Mouse (Mus musculus) T-helper 2 cell (primary cell): ENCODE results near the gene Scrn3.

Experiments
- in situ Hi-C: fragments of 300-600 bp; cut with MboI, MseI; formaldehyde crosslinking; loops from one replicate; pipeline ENCODE4 v1.15.1; 2025; ENCODE audit warnings: high pct_unique_total_duplicates

Scrn3 gene

DNA sequence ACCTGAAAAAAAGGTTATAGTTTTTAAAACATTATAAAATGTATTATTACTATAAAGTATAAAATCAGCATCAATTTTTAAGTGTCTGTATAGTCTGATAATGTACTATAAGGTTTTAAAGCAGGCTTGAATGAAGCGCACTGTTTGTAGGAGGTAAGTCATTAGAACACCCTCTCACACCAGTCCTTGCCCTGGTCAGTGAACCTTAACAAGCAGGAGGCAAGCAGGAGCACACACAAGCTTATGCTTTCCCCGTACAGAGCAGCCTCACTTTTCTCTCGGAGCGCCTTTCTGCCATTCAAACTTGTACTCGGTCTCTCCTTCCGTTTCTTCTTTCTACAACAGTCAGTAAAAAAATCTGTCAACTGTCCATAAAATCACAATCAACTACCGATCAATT, 6.4 kb upstream of the Scrn3 start:
- in situ Hi-C loops = no loop called here

DNA sequence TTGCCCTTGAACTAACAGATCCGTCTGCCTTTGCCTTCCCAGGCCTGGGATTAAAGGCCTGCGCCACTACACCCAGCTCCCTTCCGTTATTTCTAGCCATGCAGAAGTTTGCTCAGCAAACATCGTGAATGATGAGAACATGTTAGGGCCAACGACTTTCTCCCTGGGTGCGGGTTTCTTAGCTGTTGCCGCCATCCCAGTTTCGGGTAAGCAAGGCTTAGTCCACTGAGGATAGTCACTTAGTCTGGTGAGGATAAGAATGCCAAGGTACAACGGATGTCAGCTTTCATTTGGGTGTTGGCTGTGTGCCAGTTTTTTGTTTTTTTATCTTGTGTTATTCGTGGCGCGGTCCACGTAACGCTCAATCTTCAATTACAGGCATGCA, 708 bp downstream of the Scrn3 start:
- in situ Hi-C loops = loop anchor here (5.0 kb wide), 1 partner anchor 74 kb away; the partner anchor contains the start of gene Gpr155

DNA sequence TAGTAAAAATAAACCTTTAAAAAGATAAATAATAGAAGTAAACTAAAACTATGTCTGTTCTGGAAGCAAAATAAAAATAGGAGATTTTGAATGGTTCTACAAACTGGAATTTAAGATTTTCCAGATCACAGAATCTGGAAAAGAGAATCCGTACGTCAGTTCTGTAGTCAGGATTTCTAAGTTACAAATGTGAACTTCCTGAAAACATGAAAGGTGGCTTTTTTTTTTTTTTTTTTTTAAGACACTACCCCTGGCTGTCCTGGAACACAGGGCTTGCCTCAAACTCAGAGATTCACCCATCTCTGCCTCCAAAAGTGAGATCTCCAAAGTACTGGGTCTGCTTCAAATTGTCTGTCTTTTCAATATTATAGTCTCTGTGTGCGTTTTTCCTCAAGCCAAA, 1.9 kb downstream of the Scrn3 start:
- in situ Hi-C loops = loop anchor here (5.0 kb wide), 1 partner anchor 73 kb away; the partner anchor contains the start of gene Gpr155

DNA sequence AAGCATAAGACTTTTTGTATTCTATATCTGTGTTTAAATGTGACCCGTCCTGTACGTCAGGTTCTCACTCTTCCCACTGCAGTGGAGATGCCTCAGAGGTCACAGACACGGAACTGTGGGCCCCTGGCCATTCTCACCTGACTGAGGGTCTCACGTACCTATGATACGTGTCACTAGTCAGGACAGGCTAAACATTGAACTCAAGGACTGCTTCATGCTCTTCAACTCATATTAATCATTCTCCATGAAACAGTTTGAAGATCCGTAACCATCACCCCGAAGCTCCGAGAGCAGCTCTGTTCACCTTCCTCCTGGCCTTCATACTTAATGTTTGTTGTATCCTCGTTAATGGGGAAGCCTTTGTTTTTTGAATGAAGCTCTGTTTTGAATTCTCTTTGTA, 5.0 kb downstream of the Scrn3 start:
- in situ Hi-C loops = no loop called here

DNA sequence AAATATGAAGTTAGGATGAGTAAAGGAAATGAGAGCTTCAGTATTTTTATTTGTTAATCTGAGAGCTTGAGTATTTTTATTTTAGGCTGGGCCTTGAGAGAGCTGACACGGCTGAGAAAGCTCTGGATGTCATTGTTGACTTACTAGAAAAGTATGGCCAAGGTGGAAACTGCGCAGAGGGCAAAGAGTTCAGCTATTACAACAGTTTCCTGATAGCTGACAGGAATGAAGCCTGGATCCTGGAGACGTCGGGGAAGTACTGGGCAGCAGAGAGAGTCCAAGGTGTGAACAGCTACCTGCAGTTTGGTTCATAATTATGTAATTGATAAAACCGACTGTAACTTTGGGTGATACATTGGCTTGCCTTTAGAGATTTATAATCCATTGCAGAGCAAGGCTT, 6.8 kb downstream of the Scrn3 start:
- in situ Hi-C loops = no loop called here

DNA sequence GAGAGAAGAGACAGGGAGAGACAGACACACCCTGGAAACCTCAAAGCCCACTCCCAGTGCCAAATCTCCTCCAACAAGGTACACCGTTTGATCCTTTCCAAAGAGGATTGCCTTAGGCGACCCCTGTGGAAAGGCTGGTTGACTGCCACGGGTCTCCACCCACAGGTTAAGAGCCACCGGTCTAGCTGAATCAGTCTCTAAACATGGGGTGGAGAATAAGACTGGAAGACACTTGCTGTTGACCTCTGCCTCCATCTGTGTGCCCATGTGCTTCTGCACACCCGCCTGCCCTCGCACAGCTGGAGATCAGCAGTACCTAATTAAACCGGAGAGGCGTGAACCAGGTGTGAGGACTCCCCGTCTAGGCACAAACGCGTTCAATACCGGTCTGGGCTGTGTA, 10.6 kb downstream of the Scrn3 start:
- in situ Hi-C loops = no loop called here

DNA sequence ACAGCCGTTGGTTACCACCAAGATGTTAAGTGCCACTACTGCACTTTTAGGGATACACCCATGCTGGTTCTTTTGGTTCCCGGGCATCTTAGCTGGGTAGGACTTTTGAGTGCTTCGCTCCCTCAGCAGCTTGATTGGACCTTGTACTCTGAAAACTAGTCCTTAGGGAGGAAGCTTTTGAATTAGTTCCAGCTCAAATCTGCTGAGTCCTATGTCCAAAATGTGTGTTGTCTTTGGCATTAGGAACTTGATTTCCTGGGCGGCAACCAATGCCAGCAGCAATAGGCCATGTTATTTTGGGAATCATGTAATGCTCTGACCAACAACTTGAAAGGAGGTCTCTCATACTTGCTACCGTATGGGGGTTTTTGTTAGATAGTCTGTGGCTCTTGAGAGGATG, 13.5 kb downstream of the Scrn3 start:
- in situ Hi-C loops = no loop called here

DNA sequence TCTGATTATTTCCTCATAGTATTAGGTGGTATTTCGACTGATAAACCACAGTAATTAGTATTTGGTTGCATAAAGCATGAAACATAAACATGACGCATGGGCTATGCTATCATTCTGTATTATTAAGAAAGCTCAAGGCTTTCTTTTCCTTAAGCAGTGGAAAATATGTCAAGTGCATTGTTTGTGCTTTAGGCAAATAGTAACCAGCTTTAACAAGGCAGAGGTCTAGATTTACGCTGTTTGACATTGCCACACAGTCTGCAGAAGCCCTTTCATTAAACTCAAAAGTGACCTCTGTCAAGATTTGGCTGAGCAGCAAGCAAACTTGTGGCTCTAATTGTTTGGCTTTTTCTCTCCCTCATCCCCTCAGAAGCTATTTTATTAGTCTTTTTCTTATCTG, 23.5 kb downstream of the Scrn3 start:
- in situ Hi-C loops = no loop called here

DNA sequence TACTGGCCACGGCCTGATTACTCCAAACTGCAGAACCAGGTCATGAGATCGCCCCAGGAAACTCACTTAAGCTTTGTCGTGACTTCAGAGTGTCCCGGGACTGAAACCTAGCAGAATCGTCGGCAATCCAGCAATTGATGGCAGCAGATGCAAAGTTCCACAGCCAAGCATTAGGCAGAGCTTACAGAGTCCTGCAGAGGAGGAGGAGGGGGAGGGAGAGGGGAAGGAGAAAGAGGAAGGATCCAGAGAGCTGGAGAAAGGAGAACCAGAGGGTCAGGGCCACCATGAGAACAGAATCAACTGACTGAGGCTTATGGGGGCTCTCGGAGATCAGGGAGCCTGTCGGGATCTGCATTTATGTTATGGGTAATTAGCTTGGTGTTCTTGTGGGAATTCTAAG, 26.0 kb downstream of the Scrn3 start:
- in situ Hi-C loops = no loop called here

DNA sequence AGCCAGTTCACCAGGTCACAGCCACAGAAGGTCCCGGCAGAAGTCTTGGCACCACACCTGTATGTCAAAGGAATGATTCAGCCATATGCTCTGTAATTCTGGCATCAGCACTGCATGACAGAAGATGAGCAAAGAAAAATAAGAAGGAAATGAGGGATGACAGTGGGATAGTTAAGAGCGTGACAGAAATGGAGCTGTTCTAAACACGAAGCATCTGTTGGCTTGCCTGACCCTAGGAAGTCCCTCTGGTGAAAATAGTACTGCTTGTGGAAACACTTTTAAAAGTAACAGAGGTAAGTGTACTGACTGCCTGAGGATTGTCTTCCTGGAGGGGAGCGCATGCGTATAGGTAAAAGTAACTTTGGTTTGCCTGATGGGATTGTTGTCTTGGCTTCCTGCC, 31.3 kb downstream of the Scrn3 start:
- in situ Hi-C loops = no loop called here

DNA sequence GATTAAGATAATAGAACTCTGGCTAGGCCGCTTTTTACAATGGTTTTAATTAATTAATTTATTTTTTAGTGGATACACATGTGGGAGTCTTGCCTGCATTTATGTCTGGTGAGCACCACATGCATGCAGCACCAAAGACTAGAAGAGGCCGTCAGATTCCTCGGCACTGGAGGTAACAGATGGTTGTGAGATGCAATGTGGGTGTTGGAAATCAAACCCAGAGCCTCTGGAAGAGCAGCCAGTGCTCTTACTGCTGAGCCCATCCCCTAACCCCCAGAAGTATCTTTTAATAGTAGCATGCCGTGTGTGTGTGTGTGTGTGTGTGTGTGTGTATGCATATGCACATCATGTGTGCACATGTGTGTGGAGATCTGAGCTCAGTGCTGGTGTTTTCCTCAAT, 32.8 kb downstream of the Scrn3 start:
- in situ Hi-C loops = no loop called here

DNA sequence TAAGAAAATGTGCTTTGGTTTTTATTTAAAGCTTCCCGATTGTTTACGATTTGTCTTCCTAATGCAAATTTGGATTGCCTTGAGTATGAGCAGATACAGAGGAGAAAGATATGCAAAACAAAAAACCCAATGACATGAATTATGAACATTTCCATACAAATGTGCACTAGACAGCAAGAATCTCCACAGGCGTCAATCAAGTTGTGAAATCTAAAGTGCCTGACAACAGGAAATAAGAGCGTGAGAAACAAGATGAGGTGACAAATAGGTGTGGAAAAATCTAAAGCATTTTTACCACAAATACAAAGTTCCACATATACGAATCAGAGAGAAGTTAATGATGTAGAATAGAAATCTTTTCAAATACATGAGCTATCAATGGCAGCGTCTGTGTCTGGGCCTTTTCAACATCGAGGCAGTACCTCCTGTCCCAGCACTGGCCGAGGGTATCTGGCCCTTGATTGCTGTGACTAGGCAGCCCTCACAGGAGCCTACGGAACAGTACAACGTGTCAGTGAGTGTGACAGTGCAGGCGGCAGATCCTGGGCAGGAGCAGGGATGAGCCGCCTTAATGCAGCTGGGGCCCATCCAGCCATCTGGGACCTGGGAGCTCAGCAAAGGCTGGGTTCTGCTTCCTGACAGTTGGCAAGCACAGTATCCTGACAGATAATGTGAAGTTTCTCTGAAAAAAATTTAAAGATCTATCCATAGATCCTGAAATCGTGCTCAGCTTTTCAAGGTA, 34.1 kb downstream of the Scrn3 start:
- in situ Hi-C loops = no loop called here

DNA sequence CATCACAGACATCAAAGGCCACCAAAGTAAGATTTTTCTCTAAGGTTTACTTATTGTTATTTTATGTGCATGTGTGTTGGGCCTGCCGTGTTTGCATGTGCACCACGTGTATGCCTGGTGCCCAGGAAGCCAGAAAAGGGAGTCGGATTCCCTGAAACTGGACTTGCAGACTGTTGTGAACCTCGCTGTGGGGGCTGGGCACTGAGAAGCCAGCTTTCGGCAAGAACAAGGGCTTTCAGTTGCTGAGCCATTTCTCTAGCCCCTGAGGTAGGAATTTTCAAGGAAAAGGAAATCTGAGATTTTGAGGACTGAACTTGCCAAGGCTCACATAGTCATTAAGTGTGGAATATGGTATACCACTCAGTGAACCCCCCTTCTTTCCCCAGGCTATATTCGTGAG, 34.7 kb downstream of the Scrn3 start:
- in situ Hi-C loops = no loop called here

DNA sequence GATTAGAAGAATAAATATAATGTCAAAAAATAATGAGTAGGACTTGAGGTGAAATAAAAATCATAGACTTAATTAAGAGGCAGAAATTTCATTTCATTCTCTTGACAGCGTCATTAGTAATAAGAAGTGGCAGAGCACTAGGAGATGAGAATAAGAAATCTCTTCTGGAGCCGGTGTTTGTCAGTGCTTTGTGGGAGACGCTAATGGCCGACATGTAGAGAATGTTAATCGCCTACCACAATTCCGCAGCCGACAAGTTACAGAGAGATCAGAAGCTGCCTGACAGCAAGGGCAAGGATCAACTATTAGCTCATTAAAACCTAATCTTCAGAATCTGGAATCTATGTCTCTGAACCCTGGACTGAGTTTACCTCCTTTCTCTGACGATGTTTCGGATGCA, 35.4 kb downstream of the Scrn3 start:
- in situ Hi-C loops = no loop called here

DNA sequence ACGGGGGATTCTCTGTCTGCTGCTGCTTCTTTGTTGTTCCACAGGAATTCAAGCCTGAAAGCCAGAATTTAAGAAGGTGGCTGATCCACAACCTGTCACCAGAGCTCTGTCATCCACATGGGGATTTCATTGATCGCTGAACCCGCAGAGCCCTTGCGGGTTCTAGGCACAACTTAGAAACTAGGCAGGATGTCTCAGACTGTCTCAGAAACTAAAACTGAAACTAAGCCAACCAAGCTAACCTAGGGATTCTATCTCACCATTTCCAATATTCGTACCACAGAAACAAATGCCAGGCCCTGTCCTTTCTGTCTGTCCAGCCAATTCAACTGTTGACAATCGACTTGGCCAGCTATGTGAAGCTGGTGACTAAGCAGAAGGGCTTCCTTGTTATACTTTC, 35.8 kb downstream of the Scrn3 start:
- in situ Hi-C loops = no loop called here

DNA sequence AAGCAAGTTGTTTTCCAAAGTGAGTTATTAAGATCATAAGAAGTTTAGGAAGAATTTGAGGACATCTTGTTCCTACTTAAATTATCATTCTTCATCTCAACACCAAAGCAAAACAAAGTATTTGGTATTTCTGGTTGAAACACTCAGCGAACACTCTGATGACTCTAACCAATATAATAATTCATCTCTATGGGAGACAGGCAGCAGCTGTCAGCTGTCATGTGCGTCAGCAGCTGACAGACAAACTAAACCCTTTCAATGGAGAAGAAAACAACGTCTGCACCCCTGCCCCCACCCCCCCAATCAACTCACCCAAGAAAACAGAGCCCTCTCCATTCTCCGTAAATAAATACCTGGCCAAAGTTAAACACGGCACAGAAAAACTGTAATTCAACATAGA, 39.1 kb downstream of the Scrn3 start:
- in situ Hi-C loops = no loop called here

DNA sequence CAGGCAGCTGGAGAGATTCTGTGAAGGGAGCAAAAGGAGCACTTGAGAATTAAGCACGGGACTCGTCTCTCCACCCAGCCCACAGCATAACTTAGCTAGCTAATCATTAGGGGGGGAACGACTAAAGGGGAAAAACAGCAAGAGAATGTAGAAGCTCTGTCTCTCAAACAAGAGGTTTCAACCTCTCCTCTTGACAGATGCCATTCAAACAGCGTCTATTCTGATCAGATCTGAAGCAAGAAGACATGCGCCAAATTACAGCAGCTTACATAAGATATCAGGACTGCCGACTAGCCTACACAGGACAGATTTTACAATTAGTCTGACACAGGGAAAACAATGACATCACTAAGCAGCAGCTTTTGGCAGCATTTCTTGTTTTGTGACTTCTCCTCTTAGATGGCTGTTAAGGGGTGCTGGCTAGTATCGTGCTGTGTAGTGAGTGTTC, 39.5 kb downstream of the Scrn3 start:
- in situ Hi-C loops = no loop called here

DNA sequence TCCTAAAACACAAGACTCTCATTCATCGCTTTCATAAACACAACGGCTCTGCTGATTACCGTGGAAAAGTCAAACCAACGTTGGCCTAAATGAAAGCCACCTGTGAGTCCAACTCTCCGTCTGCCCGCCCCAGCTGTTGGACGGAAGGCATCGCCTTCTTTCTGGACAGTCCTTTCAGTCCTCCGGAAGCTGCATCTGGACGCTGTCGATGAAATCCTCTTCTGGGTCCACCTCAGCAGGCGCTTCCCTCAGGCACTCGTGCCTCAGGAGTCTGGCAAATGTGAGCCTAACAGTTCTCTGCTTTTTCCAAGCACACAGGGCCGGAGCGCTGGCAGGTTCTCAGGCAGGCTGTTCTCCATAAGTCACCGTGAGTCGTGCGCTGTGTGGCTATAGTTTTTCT, 44.6 kb downstream of the Scrn3 start:
- in situ Hi-C loops = no loop called here

DNA sequence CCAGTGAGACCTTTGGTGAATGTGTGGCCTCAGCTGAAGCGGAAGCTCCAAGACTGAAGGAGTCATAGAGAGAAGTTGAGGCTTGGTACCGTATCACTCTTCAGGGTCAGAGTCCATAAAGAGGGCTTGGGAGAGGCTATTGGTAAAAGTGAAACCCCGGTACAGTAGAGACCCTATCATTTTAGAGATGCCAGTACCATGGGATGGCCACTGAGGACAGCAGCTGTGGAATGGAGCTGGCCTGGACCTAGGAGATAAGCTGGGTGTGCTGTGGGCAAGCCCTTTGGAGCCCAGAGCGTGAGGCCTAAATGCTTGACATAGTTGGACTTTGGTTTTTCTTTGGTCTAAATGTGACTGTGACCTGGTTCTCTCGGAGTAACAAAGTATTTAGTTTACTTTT, 47.5 kb downstream of the Scrn3 start:
- in situ Hi-C loops = no loop called here

DNA sequence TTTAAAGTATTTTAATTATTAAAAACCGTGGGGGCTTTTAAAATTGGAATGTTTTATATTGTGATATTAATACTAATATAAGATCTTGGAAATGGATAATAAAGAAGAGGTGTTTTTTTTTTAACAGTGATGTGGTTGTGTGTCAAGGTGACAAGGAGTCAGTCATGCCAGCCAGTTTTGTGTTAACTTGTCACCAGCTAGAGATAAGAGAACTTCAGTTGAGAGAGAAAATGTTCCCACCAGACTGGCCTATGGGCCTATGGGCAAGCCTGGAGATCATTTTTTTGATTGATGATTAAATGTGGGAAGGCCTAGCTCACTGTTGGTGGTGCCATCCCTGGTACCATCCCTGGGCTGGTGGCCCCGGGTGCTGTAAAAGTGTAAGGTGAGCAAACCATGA, 48.1 kb downstream of the Scrn3 start:
- in situ Hi-C loops = no loop called here

DNA sequence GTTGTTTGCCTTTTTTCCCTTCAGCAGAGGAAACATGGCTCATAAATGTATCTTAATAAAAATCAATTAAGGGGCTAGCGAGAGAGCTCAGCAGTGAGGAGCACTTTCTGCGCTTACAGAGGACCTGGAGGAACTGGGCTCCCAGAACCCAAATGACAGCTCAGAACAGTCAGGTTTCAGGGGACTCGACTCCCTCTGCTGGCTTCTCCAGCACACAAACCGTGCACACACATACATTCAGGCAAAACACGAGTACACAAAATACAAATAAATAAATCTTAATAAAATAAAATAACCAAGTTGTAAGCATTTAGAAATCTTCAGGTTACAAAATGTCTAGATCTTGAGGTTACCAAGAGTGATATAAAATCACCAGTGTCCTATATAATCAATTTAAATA, 51.0 kb downstream of the Scrn3 start:
- in situ Hi-C loops = no loop called here

DNA sequence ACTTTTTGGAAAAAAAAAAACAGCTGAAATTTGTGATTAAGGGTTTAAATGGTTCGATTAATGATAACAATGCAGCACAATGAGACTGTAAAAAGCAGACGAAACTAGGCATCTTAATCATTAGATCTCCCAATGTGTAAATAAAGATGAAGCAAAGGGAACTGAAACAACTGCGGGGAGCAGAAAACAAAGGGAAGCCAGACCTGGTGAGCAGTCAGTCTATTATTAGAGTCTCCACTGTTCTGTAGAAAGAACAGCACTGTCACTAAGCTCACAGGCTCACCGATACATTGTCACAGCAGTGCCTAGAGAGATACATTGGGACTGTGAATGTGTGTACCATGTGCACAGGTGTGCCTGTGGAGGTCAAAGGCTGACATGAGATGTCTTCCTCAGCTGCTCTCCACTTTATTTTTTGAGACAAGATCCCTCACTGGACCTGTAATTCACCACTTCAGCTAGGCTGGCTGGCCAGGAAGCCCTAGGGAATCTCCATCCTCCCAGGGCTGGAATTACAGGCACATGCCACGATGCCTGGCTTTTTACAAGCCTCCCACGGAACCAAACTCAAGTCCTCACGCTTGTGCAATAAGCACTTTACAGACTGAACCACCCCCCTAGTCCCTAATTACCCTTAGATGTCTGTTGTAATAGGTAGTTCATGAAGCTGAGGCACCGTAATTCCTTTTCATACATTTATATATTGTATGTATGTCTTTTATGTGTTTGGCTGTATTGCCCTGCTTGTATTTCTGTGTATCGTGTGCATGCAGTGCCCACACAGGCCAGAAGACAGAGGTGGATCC, 59.3 kb downstream of the Scrn3 start:
- in situ Hi-C loops = no loop called here

DNA sequence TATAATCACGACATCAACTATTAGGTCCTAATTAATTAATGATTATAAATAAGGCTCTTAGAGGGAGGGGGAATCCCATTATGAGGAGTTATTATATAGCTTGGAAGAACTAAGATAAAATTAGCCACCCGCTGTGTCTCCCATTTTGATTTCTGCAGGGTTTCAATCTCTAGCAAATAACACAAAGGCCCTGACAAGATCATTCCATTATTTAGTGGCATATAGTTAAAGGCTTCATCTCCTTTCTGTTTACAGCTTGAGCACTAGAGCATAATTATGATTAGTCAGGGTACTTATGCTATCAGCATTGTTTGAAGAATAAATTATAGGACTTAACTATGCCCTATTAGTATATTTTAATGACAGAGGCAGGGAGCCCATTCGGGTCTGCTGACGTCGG, 65.9 kb downstream of the Scrn3 start:
- in situ Hi-C loops = no loop called here
